Mouse (Mus musculus) lung, embryonic 16.5 days (tissue): ENCODE measurements around the gene Rhebl1. TPM values are rescaled to one million over a fixed set of nuclear protein-coding genes. Genes with fewer than 3 reads are reported as not detected.

ENCODE experiments used
- ATAC-seq: fragments of 200-750 bp; cut with Nextera tagmentation; 2 replicates; pipeline ENCODE4 v1.8.0; 2017; ENCODE audit warnings: low read depth, mild to moderate bottlenecking, moderate library complexity
- H3K27ac ChIP-seq: fragments of 300-500 bp; sonication (generic); 2 replicates; pipeline ENCODE4 v1.5.1; 2014; ENCODE audit warnings: mild to moderate bottlenecking, control low read depth, low read length
- H3K27me3 ChIP-seq: fragments of 300-500 bp; sonication (generic); 2 replicates; pipeline ENCODE4 v1.6.1; 2014; ENCODE audit warnings: low read depth, low read length, mixed read lengths; ENCODE audit not compliant: control insufficient read depth, insufficient read depth
- H3K36me3 ChIP-seq: fragments of 300-500 bp; sonication (generic); 2 replicates; pipeline ENCODE4 v1.6.1; 2014; ENCODE audit warnings: low read length; ENCODE audit not compliant: control insufficient read depth, insufficient read depth
- H3K4me1 ChIP-seq: fragments of 300-500 bp; sonication (generic); replicated peaks from 2 replicates; pipeline ENCODE4 v1.6.1; 2014; ENCODE audit warnings: low read length, mixed read lengths; ENCODE audit not compliant: control insufficient read depth, insufficient read depth
- H3K4me2 ChIP-seq: fragments of 300-500 bp; sonication (generic); 2 replicates; pipeline ENCODE4 v1.6.1; 2014; ENCODE audit warnings: low read depth, low read length, control low read depth
- H3K4me3 ChIP-seq: fragments of 300-500 bp; sonication (generic); 2 replicates; pipeline ENCODE4 v1.5.1; 2014; ENCODE audit warnings: mild to moderate bottlenecking, low read length, control low read depth
- H3K9ac ChIP-seq: fragments of 300-500 bp; sonication (generic); 2 replicates; pipeline ENCODE4 v1.6.1; 2014; ENCODE audit warnings: low read length, control low read depth
- H3K9me3 ChIP-seq: fragments of 300-500 bp; sonication (generic); 2 replicates; pipeline ENCODE4 v1.6.1; 2016; ENCODE audit warnings: low read length; ENCODE audit not compliant: control insufficient read depth
- WGBS: fragments of 180-500 bp; shearing (Covaris S2); extraction: QIAGEN DNeasy Blood & Tissue Kit; methylation state at CpG from one replicate; pipeline ENCODE4 v1.1.7; 2014; 5-methylcytosine and 5-hydroxymethylcytosine counted together
- polyA plus RNA-seq: library from polyadenylated mRNA; unstranded; fragments of >200 nt; fragmentation: Nextera tagmentation; extraction: Ambion mirVana; gene quantifications from 2 replicates; pipeline ENCODE4 v1.2.1, GENCODE M21; 2015

Rhebl1 gene
- polyA plus RNA-seq, 1 experiment from 2014 or later = 9.4 TPM

GRCm38 (mm10) chr15:98884106-98884505 lies 10.2 kb downstream of the Rhebl1 start:
- WGBS = 61% methylated on average over 1 of the region's 1 CpGs
- peaks cover 6% of the 10 kb centered on the region for H3K4me1 ChIP-seq
- no peak overlapping the region for H3K9ac ChIP-seq
- ATAC-seq = no peak
- H3K9me3 ChIP-seq = no peaks in the 10 kb centered on the region
- no peak overlapping the region for H3K4me3 ChIP-seq
- H3K27ac ChIP-seq = no peak overlapping the region
- no peaks in the 10 kb centered on the region for H3K27me3 ChIP-seq
- H3K36me3 ChIP-seq = no peaks in the 10 kb centered on the region
- no peak overlapping the region for H3K4me2 ChIP-seq

- Histone ChIP-seq H3K36me3 (no peaks in the 10 kb centered on the region), H3K27me3 (no peaks in the 10 kb centered on the region), H3K27ac (no peak overlapping the region), H3K4me3 (no peak overlapping the region), H3K4me2 (no peak overlapping the region), H3K9ac (no peak overlapping the region), H3K4me1 (peaks cover 6% of the 10 kb centered on the region), H3K9me3 (no peaks in the 10 kb centered on the region)
- ATAC-seq = no peak
These were observed 10.7 kb downstream of the Rhebl1 start for GRCm38 (mm10) chr15:98883661-98884060.

DNA sequence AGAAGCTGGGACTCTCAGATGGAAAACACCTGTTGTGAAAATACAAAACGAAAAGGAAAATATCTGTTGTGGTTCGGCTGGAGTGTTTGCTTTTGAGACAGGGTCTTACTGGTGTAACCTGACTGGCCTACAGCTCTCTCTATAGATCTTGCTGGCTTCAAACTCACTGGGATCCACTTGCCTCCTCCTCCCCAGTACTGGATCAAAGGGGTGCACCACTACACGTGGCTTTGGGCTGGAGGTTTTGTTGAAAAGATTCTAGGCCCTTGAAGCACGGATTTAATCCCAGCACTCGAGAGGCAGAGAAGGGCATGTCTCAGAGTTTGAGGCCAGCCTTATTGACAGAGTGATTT lies 12.7 kb downstream of the Rhebl1 start:
- WGBS = 11% methylated on average over 5 of the region's 5 CpGs
- ATAC-seq = 0 out of 2 replicates have a peak, but pooled peaks have one; percentile 6

DNA sequence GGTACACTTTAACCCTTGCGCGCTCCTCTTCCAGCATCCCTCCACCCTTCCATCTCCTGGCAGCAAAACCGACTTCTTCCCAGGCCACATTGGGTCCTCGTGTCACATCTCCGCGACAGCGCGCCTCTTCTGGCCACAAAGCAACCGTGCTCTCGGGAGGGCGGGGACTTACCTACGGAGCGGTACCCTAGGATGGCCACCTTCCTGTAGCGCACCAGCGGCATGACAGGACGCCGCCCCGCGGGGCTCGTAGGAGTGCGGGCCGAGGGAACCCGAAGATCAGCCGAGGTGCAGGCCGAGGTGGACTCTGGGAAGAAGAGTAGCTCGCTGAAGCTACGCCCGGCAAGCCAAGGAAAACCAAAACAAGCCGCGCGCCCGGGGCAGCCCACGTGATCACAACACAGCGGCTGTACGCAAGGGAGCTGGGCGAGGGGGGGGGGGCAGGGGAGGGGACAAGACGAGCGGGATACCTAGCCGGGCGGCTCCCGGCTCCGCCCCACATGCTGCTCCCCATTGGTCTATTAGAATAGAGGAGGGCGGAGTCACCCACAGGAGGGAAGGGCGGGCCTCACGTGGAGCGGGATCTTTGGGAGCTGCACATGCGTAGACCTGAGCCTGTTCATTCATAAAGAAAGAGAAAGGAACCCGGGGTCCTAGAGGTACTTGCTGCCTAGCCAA lies 13.2 kb downstream of the Rhebl1 start:
- peak; percentile 99 for ATAC-seq
- Histone ChIP-seq H3K27ac (peak overlapping the region; percentile 82), H3K4me2 (peak overlapping the region; percentile 94), H3K36me3 (no peaks in the 10 kb centered on the region), H3K27me3 (no peaks in the 10 kb centered on the region), H3K4me1 (peaks cover 6% of the 10 kb centered on the region), H3K4me3 (peak overlapping the region; percentile 85), H3K9me3 (no peaks in the 10 kb centered on the region), H3K9ac (peak overlapping the region; percentile 80)
- WGBS = under 1% methylated on average over 47 of the region's 48 CpGs

More for the DNA sequence above, 12.7 kb downstream of the Rhebl1 start:
- Histone ChIP-seq H3K4me1 (peaks cover 6% of the 10 kb centered on the region), H3K4me2 (peak overlapping the region; percentile 94), H3K9ac (0 out of 2 replicates have a peak overlapping the region, but pooled peaks have one; percentile 5), H3K9me3 (no peaks in the 10 kb centered on the region), H3K36me3 (no peaks in the 10 kb centered on the region), H3K27me3 (no peaks in the 10 kb centered on the region), H3K4me3 (peak overlapping the region; percentile 85), H3K27ac (no peak overlapping the region; the same call in 1 of the 2 replicates)

DNA sequence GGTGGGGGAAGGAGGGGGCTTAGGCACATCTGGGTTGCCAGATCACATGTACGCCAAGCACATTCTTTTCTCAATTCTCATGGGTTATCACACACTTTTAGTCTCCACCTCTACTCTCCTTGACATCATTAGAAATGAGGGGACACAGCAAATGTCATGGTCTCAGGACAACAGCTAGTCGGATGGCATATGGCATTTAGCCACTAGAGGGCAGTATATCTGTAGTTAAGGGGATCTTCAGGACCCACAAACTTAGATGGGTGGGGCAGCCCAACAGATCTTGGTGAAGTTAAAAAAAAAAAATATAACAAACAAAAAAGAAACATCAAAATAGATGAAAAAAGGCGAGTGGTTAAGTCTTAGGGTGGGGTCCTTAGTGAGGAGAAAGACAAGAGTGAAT lies 17.0 kb downstream of the Rhebl1 start:
- Histone ChIP-seq H3K4me1 (peaks cover 11% of the 10 kb centered on the region), H3K9ac (no peak overlapping the region), H3K27ac (no peak overlapping the region), H3K4me2 (no peak overlapping the region), H3K27me3 (no peaks in the 10 kb centered on the region), H3K9me3 (no peaks in the 10 kb centered on the region), H3K36me3 (no peaks in the 10 kb centered on the region), H3K4me3 (no peak overlapping the region)
- no peak for ATAC-seq
- WGBS = 15% methylated on average over 3 of the region's 3 CpGs

DNA sequence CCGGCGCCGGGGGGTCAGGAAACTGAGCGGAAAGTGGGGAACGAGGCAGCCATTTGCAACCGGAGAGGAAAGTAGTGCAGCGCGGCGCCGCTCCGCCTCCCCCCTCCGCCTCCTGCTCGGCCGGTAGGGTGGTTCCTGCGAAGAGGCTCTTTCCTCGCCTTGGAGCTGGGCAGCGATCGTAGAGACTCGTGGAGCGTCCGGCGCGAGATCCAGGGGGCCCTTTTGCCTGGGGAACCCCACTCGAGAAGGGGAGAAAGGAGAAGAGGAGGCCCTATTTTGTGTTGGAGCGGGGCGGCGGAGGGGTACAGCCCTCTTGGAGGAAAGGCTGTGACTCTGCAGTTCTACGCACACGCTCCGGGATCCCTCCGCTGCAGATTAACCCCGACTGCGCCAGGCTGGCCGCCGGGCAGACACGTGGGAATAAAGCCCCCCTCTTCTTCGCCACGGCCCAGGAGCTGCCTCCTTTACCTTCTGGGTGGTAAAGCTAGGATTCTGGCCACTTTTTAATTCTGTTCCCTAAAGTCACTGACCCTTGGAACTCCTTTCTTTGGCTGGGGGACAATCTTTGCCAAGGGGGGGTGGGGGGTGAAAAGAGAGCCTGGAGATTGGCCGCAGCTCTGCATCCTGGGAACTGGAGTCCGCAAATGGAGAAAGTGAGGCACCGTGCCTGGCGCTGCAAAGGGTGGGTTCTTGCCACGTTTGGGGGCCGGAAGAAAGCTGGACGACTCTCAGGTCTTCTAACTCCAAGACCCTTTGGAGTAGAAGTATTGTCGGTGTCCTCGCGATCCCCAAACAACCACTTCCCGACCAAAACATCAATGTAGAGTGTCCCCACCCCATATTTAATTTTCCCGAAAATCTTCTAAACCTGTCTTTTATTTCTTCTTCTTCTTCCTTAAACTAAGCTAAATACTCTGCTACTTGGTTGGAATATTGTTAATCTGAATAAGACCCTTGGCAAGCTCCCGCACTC lies 22.1 kb downstream of the Rhebl1 start:
- peak overlapping the region; percentile 71 for H3K4me3 ChIP-seq
- 2% methylated on average over 50 of the region's 51 CpGs for WGBS

DNA sequence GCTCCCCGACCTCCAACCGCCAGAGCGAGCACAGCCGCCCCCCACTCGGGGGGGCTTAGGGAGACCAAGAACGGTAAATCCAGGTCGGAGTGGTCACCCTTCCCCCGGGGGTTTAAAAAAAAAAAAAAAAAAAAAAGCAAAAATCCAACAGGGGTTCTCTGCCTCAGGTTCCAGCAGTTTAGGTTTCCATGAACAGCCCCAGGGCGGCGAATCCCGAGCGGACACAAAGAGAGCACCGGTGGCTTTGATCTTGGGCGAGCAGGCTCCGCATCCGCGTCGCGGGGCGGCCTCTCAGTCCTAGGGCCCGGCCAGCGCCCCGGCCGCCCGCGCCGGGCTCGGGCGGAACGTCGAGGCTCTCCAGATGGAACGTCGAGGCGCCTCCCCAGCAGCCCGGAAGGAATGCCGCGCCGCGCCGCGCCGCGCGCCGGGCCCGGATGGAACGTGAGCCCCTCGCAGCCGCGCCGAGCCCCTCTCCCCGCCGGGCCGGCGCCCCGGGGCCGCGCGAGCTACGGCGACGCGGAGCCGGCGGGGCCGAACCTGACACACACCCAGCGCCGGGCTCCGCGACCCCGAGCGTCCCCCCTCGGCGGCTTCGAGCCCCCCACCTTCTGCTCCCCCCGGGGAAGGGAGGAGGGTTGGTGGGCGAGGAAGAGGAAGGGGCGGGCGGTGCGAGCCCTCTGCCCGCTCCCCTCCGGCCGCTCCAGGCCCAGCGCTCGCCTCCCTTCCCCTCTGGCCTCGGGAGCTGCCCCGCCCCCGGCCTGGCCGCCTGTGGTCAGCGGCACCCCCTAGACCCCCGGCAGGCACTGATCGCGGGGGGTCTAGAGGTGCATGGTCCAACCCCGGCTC lies 23.0 kb downstream of the Rhebl1 start, which contains the start of gene Kmt2d:
TSS of gene Kmt2d (minus strand) at position 135 of the 846 bp plus-strand sequence.
- Histone ChIP-seq H3K9me3 (no peaks in the 10 kb centered on the region), H3K4me3 (peak within 1 kb of the TSS; percentile 71), H3K4me1 (peaks cover 35% of the 10 kb centered on the region), H3K36me3 (peaks cover 4% of the 10 kb centered on the region), H3K27me3 (no peaks in the 10 kb centered on the region), H3K27ac (peak within 1 kb of the TSS; percentile 96), H3K4me2 (peak within 1 kb of the TSS; percentile 93), H3K9ac (peak within 1 kb of the TSS; percentile 91)
- ATAC-seq = peak; percentile 72
- under 1% methylated on average over 67 of the region's 94 CpGs for WGBS

More for the DNA sequence above, 22.1 kb downstream of the Rhebl1 start:
- Histone ChIP-seq H3K4me1 (peaks cover 31% of the 10 kb centered on the region), H3K9ac (peak overlapping the region; percentile 91), H3K27me3 (no peaks in the 10 kb centered on the region), H3K9me3 (no peaks in the 10 kb centered on the region), H3K4me2 (peak overlapping the region; percentile 93), H3K36me3 (no peaks in the 10 kb centered on the region), H3K27ac (peak overlapping the region; percentile 96)
- ATAC-seq = peak; percentile 76

- H3K27me3 ChIP-seq = no peaks in the 10 kb centered on the region
- peaks cover 13% of the 10 kb centered on the region for H3K36me3 ChIP-seq
- H3K9me3 ChIP-seq = no peaks in the 10 kb centered on the region
- ATAC-seq = no peak
- peak overlapping the region; percentile 96 for H3K27ac ChIP-seq
- H3K4me2 ChIP-seq = peak overlapping the region; percentile 93
- H3K9ac ChIP-seq = peak overlapping the region; percentile 91
- peak overlapping the region; percentile 71 for H3K4me3 ChIP-seq
- 0% methylated on average over 14 of the region's 16 CpGs for WGBS
- H3K4me1 ChIP-seq = peaks cover 35% of the 10 kb centered on the region
These were observed 23.9 kb downstream of the Rhebl1 start for GRCm38 (mm10) chr15:98870179-98871069.
